9 mouse cellular contexts compared by ENCODE assay signal in the genomic region with DNA sequence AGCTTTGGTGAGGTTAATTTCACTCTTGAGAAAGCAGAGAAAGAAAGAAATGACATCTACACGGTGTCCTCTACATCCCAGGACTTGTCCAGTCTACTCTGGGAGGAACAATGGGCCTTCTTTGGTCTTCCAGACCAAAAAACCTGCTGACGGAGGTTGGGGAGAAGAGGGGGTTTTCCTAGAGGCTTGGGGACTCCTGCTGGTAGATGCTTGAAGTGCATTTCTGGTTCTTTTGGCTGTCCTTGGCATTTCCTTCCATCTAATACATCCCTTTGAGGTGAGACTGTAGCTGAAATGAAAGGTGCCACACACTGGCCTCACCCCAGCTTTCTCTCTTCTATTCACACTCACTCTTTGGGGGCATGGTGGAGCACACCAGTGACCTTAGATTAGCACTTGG. TPM values are rescaled to one million over a fixed set of nuclear protein-coding genes. Genes with fewer than 3 reads are reported as not detected.
DNase-seq lines count a peak whose midpoint lies in the region; ATAC-seq lines count a peak whose summit lies in the region.
"Had no signal": no experiment of that assay in that cellular context is flagged by ENCODE, and none has a peak within 500 bp of the region (broad histone marks: within the 10 kb centered on the region; RNA-seq: fewer than 3 reads in every experiment).

No protein-coding gene starts in this region.

- no peaks in the 10 kb centered on the region for H3K4me1 ChIP-seq in heart, embryonic 11.5 days (ENCODE audit: control insufficient read depth, insufficient read depth, low read length)
- H3K4me1 ChIP-seq in hindbrain, embryonic 13.5 days (replicated peaks): peaks cover 8% of the 10 kb centered on the region; the same call in 1 of the 2 replicates
- peaks cover 6% of the 10 kb centered on the region; the same call in 1 of the 2 replicates for H3K4me1 ChIP-seq in hindbrain, embryonic 12.5 days
- H3K4me1 ChIP-seq: heart, embryonic 15.5 days had no signal

- no peaks in the 10 kb centered on the region for H3K27me3 ChIP-seq in heart, embryonic 11.5 days (ENCODE audit: control insufficient read depth, insufficient read depth, low read length)
- H3K27me3 ChIP-seq in hindbrain, embryonic 13.5 days: no peaks in the 10 kb centered on the region
- H3K27me3 ChIP-seq in hindbrain, embryonic 12.5 days: no peaks in the 10 kb centered on the region
- H3K27me3 ChIP-seq: heart, embryonic 15.5 days had no signal

- peak; percentile 18 to 58 for DNase-seq in heart, postnatal 10 days
- DNase-seq in right cerebral cortex, postnatal 4 days: peak; percentile 51
- no peak for DNase-seq in right cerebral cortex, postnatal 25 days
- peak; percentile 58 for DNase-seq in adrenal gland, postnatal 14 days
- DNase-seq in kidney, postnatal 25 days: peak; percentile 44 to 69

- no peak for ATAC-seq in heart, embryonic 11.5 days (replicated peaks; ENCODE audit: insufficient number of reproducible peaks, low FRiP score, low TSS enrichment)
- ATAC-seq in hindbrain, embryonic 13.5 days (ENCODE audit: low FRiP score): no peak
- ATAC-seq in hindbrain, embryonic 12.5 days (ENCODE audit: low FRiP score): no peak

- intact Hi-C loops in heart, postnatal 10 days (cut with DNase I): loop anchor here (5.0 kb wide), 1 partner anchor 88 kb away; no protein-coding TSS in a partner anchor

- no peak overlapping the region for H3K4me2 ChIP-seq in heart, embryonic 11.5 days
- H3K4me2 ChIP-seq in hindbrain, embryonic 13.5 days: no peak overlapping the region
- H3K4me2 ChIP-seq in hindbrain, embryonic 12.5 days (replicated peaks): no peak overlapping the region
- H3K4me2 ChIP-seq: heart, embryonic 15.5 days had no signal

- H3K9ac ChIP-seq in heart, embryonic 11.5 days (ENCODE audit: low read depth, low read length): no peak overlapping the region
- H3K9ac ChIP-seq in hindbrain, embryonic 13.5 days: no peak overlapping the region
- H3K9ac ChIP-seq in hindbrain, embryonic 12.5 days: no peak overlapping the region
- H3K9ac ChIP-seq: heart, embryonic 15.5 days had no signal

- H3K9me3 ChIP-seq in heart, embryonic 11.5 days (replicated peaks; ENCODE audit: control insufficient read depth, low read length): no peaks in the 10 kb centered on the region; the same call in 1 of the 2 replicates
- 0 out of 2 replicates have a peak, but pooled peaks cover 6% of the 10 kb centered on the region for H3K9me3 ChIP-seq in hindbrain, embryonic 13.5 days
- H3K9me3 ChIP-seq in hindbrain, embryonic 12.5 days (replicated peaks): no peaks in the 10 kb centered on the region
- H3K9me3 ChIP-seq: heart, embryonic 15.5 days had no signal

- H3K4me3 ChIP-seq in heart, embryonic 11.5 days (ENCODE audit: low read depth, low read length): no peak overlapping the region
- no peak overlapping the region for H3K4me3 ChIP-seq in hindbrain, embryonic 13.5 days
- no peak overlapping the region for H3K4me3 ChIP-seq in hindbrain, embryonic 12.5 days
- H3K4me3 ChIP-seq: heart, embryonic 15.5 days had no signal

- H3K27ac ChIP-seq in heart, embryonic 11.5 days (ENCODE audit: low read depth, low read length): no peak overlapping the region
- no peak overlapping the region for H3K27ac ChIP-seq in hindbrain, embryonic 13.5 days
- no peak overlapping the region for H3K27ac ChIP-seq in hindbrain, embryonic 12.5 days
- H3K27ac ChIP-seq: heart, embryonic 15.5 days had no signal

- WGBS in heart, embryonic 11.5 days (ENCODE audit: insufficient replicate concordance): 17% methylated on average over 2 of the region's 2 CpGs
- WGBS in hindbrain, embryonic 13.5 days: 21% methylated on average over 2 of the region's 2 CpGs
- WGBS in hindbrain, embryonic 12.5 days: 33% methylated on average over 2 of the region's 2 CpGs

- no peaks in the 10 kb centered on the region for H3K36me3 ChIP-seq in heart, embryonic 11.5 days (ENCODE audit: control insufficient read depth, insufficient read depth, low read length)
- H3K36me3 ChIP-seq in hindbrain, embryonic 13.5 days: no peaks in the 10 kb centered on the region
- no peaks in the 10 kb centered on the region for H3K36me3 ChIP-seq in hindbrain, embryonic 12.5 days
- H3K36me3 ChIP-seq: heart, embryonic 15.5 days had no signal

RNA-seq across cellular contexts. Expression of a gene that starts 57.1 kb away (rescaled TPM):
- total RNA-seq in heart, postnatal 10 days (2021): 1,000 to 10,000 TPM in 1 of 2 experiments, 100 to 1,000 TPM in 1; 985 to 1,065 TPM
- 849 and 922 TPM in 2 replicates for polyA plus RNA-seq in heart, embryonic 11.5 days (2014; fragmentation: Nextera tagmentation; extraction: Ambion mirVana)
- total RNA-seq in adrenal gland, postnatal 14 days (2021): 1,469 and 1,693 TPM in 2 replicates
- 660 and 675 TPM in 2 replicates for polyA plus RNA-seq in hindbrain, embryonic 13.5 days (2015; fragmentation: Nextera tagmentation; extraction: Ambion mirVana)
- 852 and 899 TPM in 2 replicates for polyA plus RNA-seq in hindbrain, embryonic 12.5 days (2016; fragmentation: Nextera tagmentation; extraction: Ambion mirVana)

RNA-seq across cellular contexts. Expression of a gene that starts 57.2 kb away (rescaled TPM):
- 10 to 100 TPM; 14.2 to 16.1 TPM for total RNA-seq in heart, postnatal 10 days (2021)
- polyA plus RNA-seq in heart, embryonic 11.5 days (2014; fragmentation: Nextera tagmentation; extraction: Ambion mirVana): 12.4 and 13.8 TPM in 2 replicates
- 17.3 and 21.7 TPM in 2 replicates for total RNA-seq in adrenal gland, postnatal 14 days (2021)
- polyA plus RNA-seq in hindbrain, embryonic 13.5 days (2015; fragmentation: Nextera tagmentation; extraction: Ambion mirVana): 20.7 and 22.6 TPM in 2 replicates
- 20.3 and 22.2 TPM in 2 replicates for polyA plus RNA-seq in hindbrain, embryonic 12.5 days (2016; fragmentation: Nextera tagmentation; extraction: Ambion mirVana)
